Mouse (Mus musculus) intestine, embryonic 15.5 days (tissue): Measurements from ENCODE around the gene Actr3b. TPM values are rescaled to one million over a fixed set of nuclear protein-coding genes. Genes with fewer than 3 reads are reported as not detected.

Source experiments
- ATAC-seq: fragments of 200-750 bp; cut with Nextera tagmentation; 2 replicates; pipeline ENCODE4 v1.8.0; 2017; ENCODE audit warnings: moderate TSS enrichment, moderate library complexity
- H3K27ac ChIP-seq: fragments of 300-500 bp; sonication (generic); 2 replicates; pipeline ENCODE4 v1.5.1; 2015; ENCODE audit warnings: mild to moderate bottlenecking, inconsistent platforms
- H3K27me3 ChIP-seq: fragments of 300-500 bp; sonication (generic); replicated peaks from 2 replicates; pipeline ENCODE4 v1.6.1; 2015; ENCODE audit warnings: inconsistent platforms
- H3K36me3 ChIP-seq: fragments of 300-500 bp; sonication (generic); 2 replicates; pipeline ENCODE4 v1.6.1; 2015; ENCODE audit warnings: inconsistent platforms
- H3K4me1 ChIP-seq: fragments of 300-500 bp; sonication (generic); replicated peaks from 2 replicates; pipeline ENCODE4 v1.6.1; 2015; ENCODE audit warnings: inconsistent platforms
- H3K4me2 ChIP-seq: fragments of 300-500 bp; sonication (generic); replicated peaks from 2 replicates; pipeline ENCODE4 v1.6.1; 2015; ENCODE audit warnings: mild to moderate bottlenecking, inconsistent platforms
- H3K4me3 ChIP-seq: fragments of 300-500 bp; sonication (generic); replicated peaks from 2 replicates; pipeline ENCODE4 v1.5.1; 2015; ENCODE audit warnings: inconsistent platforms
- H3K9ac ChIP-seq: fragments of 300-500 bp; sonication (generic); 2 replicates; pipeline ENCODE4 v1.6.1; 2015; ENCODE audit warnings: inconsistent platforms
- H3K9me3 ChIP-seq: fragments of 300-500 bp; sonication (generic); 2 replicates; pipeline ENCODE4 v1.6.1; 2016; ENCODE audit warnings: inconsistent platforms
- WGBS: fragments of 180-500 bp; shearing (Covaris S2); methylation state at CpG from one replicate; pipeline ENCODE4 v1.1.7; 2015; 5-methylcytosine and 5-hydroxymethylcytosine counted together
- polyA plus RNA-seq: library from polyadenylated mRNA; unstranded; fragments of >200 nt; fragmentation: Nextera tagmentation; extraction: Ambion mirVana; gene quantifications from 2 replicates; pipeline ENCODE4 v1.2.1, GENCODE M21; 2015

Gene Actr3b
- polyA plus RNA-seq, 1 experiment from 2014 or later, result 2.7 TPM

DNA sequence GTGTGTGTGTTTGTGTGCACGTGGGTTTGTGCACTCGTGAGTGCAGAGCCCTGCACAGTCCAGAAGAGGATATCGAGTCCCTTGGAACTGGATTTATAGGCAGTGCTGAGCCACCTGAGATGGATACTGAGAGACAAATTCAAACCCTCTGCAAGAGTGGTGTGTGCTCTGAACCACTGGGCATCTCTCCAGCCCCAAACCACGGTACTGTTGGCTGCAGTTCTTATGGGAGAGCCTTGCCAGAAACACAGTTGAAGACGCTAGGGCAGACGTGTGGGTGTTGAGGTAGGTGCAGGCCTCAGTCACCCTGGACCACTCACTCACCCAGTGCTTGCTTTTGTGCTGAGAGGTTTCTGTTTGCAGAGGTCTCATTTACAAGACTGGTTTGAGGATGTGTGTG lies 41.1 kb downstream of the Actr3b start:
- Histone ChIP-seq H3K9me3 (no peaks in the 10 kb centered on the region), H3K36me3 (no peaks in the 10 kb centered on the region), H3K4me1 (no peaks in the 10 kb centered on the region), H3K27me3 (no peaks in the 10 kb centered on the region), H3K27ac (no peak overlapping the region), H3K9ac (no peak overlapping the region), H3K4me2 (no peak overlapping the region), H3K4me3 (no peak overlapping the region)
- 74% methylated on average over 6 of the region's 6 CpGs for WGBS
- no peak for ATAC-seq

DNA sequence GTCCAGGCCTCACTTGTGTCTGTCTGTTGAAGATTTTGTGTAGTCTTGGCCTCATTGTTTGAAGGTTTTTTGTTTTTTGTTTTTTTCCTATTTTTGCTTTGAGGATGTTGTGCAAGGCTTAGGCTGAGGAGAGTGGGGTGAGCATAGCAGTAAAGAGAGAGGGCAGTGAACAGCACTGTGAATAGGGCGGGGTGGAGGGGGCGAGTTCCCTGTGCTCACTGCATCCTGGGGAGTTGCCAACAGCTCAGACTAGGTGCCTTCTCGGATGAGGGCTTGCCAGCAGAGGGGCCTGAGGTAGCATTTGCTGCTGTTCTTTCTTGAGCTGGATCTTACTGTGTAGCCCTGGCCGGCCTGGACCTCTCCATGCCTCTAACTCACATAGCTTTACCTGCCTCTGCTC lies 41.9 kb downstream of the Actr3b start:
- Histone ChIP-seq H3K27me3 (no peaks in the 10 kb centered on the region), H3K9ac (no peak overlapping the region), H3K4me3 (no peak overlapping the region), H3K4me2 (no peak overlapping the region), H3K4me1 (no peaks in the 10 kb centered on the region), H3K27ac (no peak overlapping the region), H3K9me3 (no peaks in the 10 kb centered on the region), H3K36me3 (no peaks in the 10 kb centered on the region)
- no peak for ATAC-seq
- WGBS, result 74% methylated on average over 4 of the region's 4 CpGs

DNA sequence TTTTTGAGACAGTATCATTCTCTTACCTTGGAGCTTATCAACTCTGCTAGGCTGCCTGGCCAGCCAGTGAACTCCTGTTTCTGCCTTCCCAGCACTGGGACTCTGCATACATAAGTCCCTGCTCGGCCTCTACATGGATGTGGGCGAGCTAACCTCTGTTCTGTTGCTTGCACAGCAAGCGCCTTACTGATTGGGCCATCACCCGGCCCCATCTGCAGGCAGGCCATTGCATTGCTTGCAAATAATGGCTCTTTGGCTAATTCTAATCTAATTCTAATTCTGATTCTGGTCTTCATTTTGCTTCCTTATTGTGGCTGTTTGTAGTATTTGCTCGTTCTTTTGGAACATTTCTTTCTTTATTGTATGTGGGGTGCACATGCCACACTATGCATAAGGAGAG lies 44.8 kb downstream of the Actr3b start:
- Histone ChIP-seq H3K27me3 (no peaks in the 10 kb centered on the region), H3K4me3 (no peak overlapping the region), H3K27ac (no peak overlapping the region), H3K36me3 (no peaks in the 10 kb centered on the region), H3K9ac (no peak overlapping the region), H3K4me2 (no peak overlapping the region), H3K9me3 (no peaks in the 10 kb centered on the region), H3K4me1 (no peaks in the 10 kb centered on the region)
- no peak for ATAC-seq
- 79% methylated on average over 5 of the region's 5 CpGs for WGBS

DNA sequence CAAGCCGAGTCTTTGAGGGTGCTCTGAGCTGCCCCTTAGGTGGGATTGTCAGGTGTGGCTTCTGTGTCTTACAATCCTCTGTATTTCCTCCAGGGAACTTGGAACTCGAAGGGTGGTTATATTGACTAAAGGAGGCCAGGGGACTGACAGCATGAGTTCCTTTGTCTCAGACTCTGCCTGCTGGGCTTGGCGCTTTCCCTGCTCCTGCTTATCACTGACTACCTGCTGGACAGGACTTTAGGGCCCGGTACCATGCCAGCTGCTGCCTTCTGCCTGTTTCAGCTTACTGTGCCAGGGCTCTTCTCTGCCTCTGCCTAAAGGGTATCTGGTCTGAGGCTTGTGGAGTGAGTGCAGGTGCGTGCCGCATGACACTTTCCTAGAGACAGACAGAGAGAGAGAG lies 53.1 kb downstream of the Actr3b start:
- Histone ChIP-seq H3K9me3 (no peaks in the 10 kb centered on the region), H3K36me3 (no peaks in the 10 kb centered on the region), H3K4me3 (no peak overlapping the region), H3K4me2 (no peak overlapping the region), H3K27me3 (no peaks in the 10 kb centered on the region), H3K9ac (no peak overlapping the region), H3K4me1 (no peaks in the 10 kb centered on the region), H3K27ac (no peak overlapping the region)
- WGBS, result 60% methylated on average over 6 of the region's 6 CpGs
- no peak for ATAC-seq

- Histone ChIP-seq H3K9ac (no peak overlapping the region), H3K27ac (no peak overlapping the region), H3K27me3 (no peaks in the 10 kb centered on the region), H3K36me3 (no peaks in the 10 kb centered on the region), H3K9me3 (no peaks in the 10 kb centered on the region), H3K4me1 (no peaks in the 10 kb centered on the region), H3K4me2 (no peak overlapping the region), H3K4me3 (no peak overlapping the region)
- no peak for ATAC-seq
- 79% methylated on average over 16 of the region's 16 CpGs for WGBS
Observed at GRCm38 (mm10) chr5:25829308-25830094, 69.7 kb downstream of the Actr3b start.

DNA sequence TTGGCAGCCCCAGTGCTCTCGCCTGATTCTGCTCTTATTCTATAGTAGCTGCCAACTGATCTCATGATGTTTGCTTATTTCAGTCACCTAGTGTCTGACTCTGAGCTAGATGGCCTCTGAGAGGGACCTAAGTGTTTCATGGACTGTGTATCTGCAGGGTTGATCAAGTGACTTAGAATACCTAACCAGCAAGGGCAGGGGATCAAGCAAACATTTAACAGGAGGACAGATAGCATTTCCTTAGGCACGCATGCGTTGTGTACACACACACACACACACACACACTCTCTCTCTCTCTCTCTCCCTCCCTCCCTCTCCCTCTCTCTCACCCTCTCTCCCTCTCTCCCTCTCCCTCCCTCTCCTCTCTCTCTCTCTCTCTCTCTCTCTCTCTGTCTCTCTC lies 71.0 kb downstream of the Actr3b start:
- ATAC-seq, result no peak
- Histone ChIP-seq H3K4me1 (no peaks in the 10 kb centered on the region), H3K9me3 (no peaks in the 10 kb centered on the region), H3K4me2 (no peak overlapping the region), H3K27ac (no peak overlapping the region), H3K9ac (no peak overlapping the region), H3K27me3 (no peaks in the 10 kb centered on the region), H3K4me3 (no peak overlapping the region), H3K36me3 (no peaks in the 10 kb centered on the region)
- WGBS, result 47% methylated on average over 3 of the region's 3 CpGs

- no peak overlapping the region for H3K4me2 ChIP-seq
- WGBS, result 68% methylated on average over 5 of the region's 5 CpGs
- no peak; the same call in 1 of the 2 replicates for ATAC-seq
Observed at GRCm38 (mm10) chr5:25831624-25832023, 71.8 kb downstream of the Actr3b start.

DNA sequence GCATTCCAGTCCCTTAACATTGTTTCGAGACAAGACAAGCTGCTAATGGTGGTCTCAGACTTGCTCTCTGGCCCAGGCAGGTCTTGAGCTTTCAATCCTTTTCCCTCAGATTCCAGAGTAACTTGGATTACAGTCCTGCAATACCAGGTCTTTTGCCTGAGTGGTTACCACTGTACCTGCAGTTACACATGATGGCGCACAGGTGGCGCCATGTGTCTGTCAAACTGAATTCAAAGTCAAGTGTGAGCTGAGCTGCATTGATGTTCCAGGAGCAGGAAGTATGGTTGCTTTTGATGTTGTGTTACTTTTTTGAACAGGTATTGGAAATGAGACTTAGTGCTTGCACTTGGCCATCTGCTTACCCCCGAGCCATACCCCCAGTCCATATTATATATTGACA lies 79.6 kb downstream of the Actr3b start:
- no peak for ATAC-seq
- Histone ChIP-seq H3K9ac (no peak overlapping the region), H3K36me3 (no peaks in the 10 kb centered on the region), H3K4me2 (no peak overlapping the region), H3K4me1 (no peaks in the 10 kb centered on the region), H3K4me3 (no peak overlapping the region), H3K27me3 (no peaks in the 10 kb centered on the region), H3K9me3 (no peaks in the 10 kb centered on the region), H3K27ac (no peak overlapping the region)
- WGBS, result 28% methylated on average over 4 of the region's 4 CpGs

More at GRCm38 (mm10) chr5:25831624-25832023, 71.8 kb downstream of the Actr3b start:
- Histone ChIP-seq H3K9me3 (no peaks in the 10 kb centered on the region), H3K36me3 (no peaks in the 10 kb centered on the region), H3K4me1 (no peaks in the 10 kb centered on the region), H3K4me3 (no peak overlapping the region), H3K27ac (no peak overlapping the region), H3K9ac (no peak overlapping the region), H3K27me3 (no peaks in the 10 kb centered on the region)

DNA sequence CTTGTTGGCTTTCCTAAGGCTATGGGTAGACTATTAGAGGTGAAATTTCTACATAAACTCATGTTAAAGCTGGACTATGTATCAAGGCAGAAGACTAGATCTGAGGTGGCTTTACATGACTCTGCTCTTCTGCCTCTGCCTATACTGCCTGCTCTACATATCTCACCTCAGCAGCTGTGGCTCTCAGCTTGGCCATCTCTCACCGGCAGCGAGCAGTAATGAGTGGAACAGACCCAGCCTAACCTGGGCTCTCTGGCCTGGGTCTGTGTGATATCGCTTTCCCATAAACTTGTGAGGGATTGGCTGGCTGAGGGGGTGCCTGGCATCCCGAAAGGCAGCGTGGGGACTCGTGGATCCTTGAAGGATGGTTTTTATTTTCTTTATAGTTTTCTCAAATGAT lies 86.8 kb downstream of the Actr3b start:
- Histone ChIP-seq H3K4me2 (no peak overlapping the region), H3K9me3 (no peaks in the 10 kb centered on the region), H3K9ac (no peak overlapping the region), H3K4me1 (no peaks in the 10 kb centered on the region), H3K36me3 (no peaks in the 10 kb centered on the region), H3K27me3 (no peaks in the 10 kb centered on the region), H3K4me3 (no peak overlapping the region), H3K27ac (no peak overlapping the region)
- no peak for ATAC-seq
- 87% methylated on average over 6 of the region's 6 CpGs for WGBS

DNA sequence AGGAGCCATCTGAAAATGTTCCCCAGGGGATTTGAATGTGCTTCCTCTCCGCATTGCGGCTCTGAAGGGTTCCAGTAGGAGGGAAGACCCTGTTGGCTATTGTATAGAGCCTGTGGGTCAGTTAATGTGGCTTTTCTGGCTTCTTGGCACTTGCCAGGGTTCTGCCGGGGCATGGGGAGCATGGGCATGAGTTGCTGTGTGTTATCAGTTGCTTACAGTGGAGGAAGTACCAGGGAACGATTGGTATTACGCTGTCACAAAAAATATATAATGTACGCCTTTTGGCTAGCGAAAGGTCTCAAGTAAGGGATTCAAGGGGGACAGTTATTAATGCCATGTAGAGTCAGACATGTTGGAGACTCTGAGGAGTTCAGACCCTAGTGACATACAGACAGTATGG lies 87.4 kb downstream of the Actr3b start:
- H3K4me2 ChIP-seq, result no peak overlapping the region
- no peak overlapping the region for H3K27ac ChIP-seq
- no peak overlapping the region for H3K9ac ChIP-seq
- no peak for ATAC-seq
- no peaks in the 10 kb centered on the region for H3K36me3 ChIP-seq
- no peaks in the 10 kb centered on the region for H3K27me3 ChIP-seq
- 90% methylated on average over 7 of the region's 7 CpGs for WGBS
- no peak overlapping the region for H3K4me3 ChIP-seq
- H3K9me3 ChIP-seq, result no peaks in the 10 kb centered on the region
- H3K4me1 ChIP-seq, result no peaks in the 10 kb centered on the region

DNA sequence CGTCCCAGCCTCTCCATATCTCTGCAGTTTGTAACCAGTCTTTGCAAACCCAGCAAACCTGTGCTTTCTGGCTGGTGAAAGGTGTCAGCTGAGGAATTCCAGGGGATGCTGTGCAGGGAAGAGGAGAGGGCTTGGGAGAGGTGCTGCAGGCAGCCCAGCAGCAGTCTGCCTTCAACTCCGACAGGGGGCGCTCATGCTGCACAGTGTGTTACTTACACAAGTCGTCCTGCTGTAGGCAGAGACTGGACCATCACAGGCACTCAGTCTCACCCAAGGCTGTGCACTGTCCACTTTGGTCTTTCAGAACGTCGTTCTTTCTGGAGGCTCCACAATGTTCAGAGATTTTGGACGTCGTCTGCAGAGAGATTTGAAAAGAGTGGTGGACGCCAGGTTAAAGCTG lies 88.3 kb downstream of the Actr3b start:
- WGBS, result 39% methylated on average over 9 of the region's 9 CpGs
- Histone ChIP-seq H3K27ac (no peak overlapping the region), H3K4me2 (no peak overlapping the region), H3K36me3 (no peaks in the 10 kb centered on the region), H3K9ac (no peak overlapping the region), H3K4me3 (no peak overlapping the region), H3K27me3 (no peaks in the 10 kb centered on the region), H3K4me1 (no peaks in the 10 kb centered on the region), H3K9me3 (no peaks in the 10 kb centered on the region)
- ATAC-seq, result no peak

GRCm38 (mm10) chr5:25866201-25866600 lies 106.4 kb downstream of the Actr3b start:
- no peaks in the 10 kb centered on the region for H3K9me3 ChIP-seq
- no peaks in the 10 kb centered on the region for H3K4me1 ChIP-seq
- no peak for ATAC-seq
- H3K9ac ChIP-seq, result no peak overlapping the region
- no peaks in the 10 kb centered on the region for H3K27me3 ChIP-seq
- no peak overlapping the region for H3K4me3 ChIP-seq
- 74% methylated on average over 3 of the region's 3 CpGs for WGBS
- no peak overlapping the region for H3K4me2 ChIP-seq
- no peak overlapping the region for H3K27ac ChIP-seq
- H3K36me3 ChIP-seq, result no peaks in the 10 kb centered on the region

GRCm38 (mm10) chr5:25869880-25870279 lies 110.1 kb downstream of the Actr3b start:
- Histone ChIP-seq H3K4me1 (no peaks in the 10 kb centered on the region), H3K27me3 (no peaks in the 10 kb centered on the region), H3K9ac (no peak overlapping the region), H3K4me2 (no peak overlapping the region), H3K4me3 (no peak overlapping the region), H3K36me3 (no peaks in the 10 kb centered on the region), H3K27ac (no peak overlapping the region), H3K9me3 (no peaks in the 10 kb centered on the region)
- no peak for ATAC-seq
- 84% methylated on average over 8 of the region's 8 CpGs for WGBS
